Mouse (Mus musculus): Measurements from ENCODE around the gene Lca5.

Lca5 gene

GRCm38 (mm10) chr9:83386264-83386855, 54.6 kb downstream of the Lca5 start:
- no peak for DNase-seq

- DNase-seq, result no peak
Observed at GRCm38 (mm10) chr9:83385301-83385700, 55.6 kb downstream of the Lca5 start.

GRCm38 (mm10) chr9:83383235-83383634, 57.7 kb downstream of the Lca5 start:
- no peak for DNase-seq

GRCm38 (mm10) chr9:83382775-83383174, 58.2 kb downstream of the Lca5 start:
- DNase-seq, result peak in 1 of 2 experiments; percentile 17

GRCm38 (mm10) chr9:83381317-83381716, 59.6 kb downstream of the Lca5 start:
- peak in 1 of 2 experiments; percentile 17 for DNase-seq

- DNase-seq, result peak; percentile 17 to 54
Observed at GRCm38 (mm10) chr9:83379661-83380060, 61.3 kb downstream of the Lca5 start.

GRCm38 (mm10) chr9:83377132-83377531, 63.8 kb downstream of the Lca5 start:
- no peak for DNase-seq

- no peak for DNase-seq
Observed at GRCm38 (mm10) chr9:83375522-83376176, 65.3 kb downstream of the Lca5 start.

- no peak for DNase-seq
Observed at GRCm38 (mm10) chr9:83370907-83371306, 70.0 kb downstream of the Lca5 start.

- DNase-seq, result peak; percentile 21 to 56
Observed at GRCm38 (mm10) chr9:83368234-83368633, 72.7 kb downstream of the Lca5 start.

- no peak for DNase-seq
Observed at GRCm38 (mm10) chr9:83355802-83356201, 85.1 kb downstream of the Lca5 start.

GRCm38 (mm10) chr9:83353316-83353715, 87.6 kb downstream of the Lca5 start:
- no peak for DNase-seq

GRCm38 (mm10) chr9:83351171-83351570, 89.8 kb downstream of the Lca5 start:
- no peak for DNase-seq

GRCm38 (mm10) chr9:83350613-83351012, 90.3 kb downstream of the Lca5 start:
- peak in 1 of 2 experiments; percentile 40 for DNase-seq

- DNase-seq, result no peak
Observed at GRCm38 (mm10) chr9:83349905-83350304, 91.0 kb downstream of the Lca5 start.

- DNase-seq, result peak in 1 of 2 experiments; percentile 16
Observed at GRCm38 (mm10) chr9:83349504-83349903, 91.4 kb downstream of the Lca5 start.

- no peak for DNase-seq
Observed at GRCm38 (mm10) chr9:83347521-83347920, 93.4 kb downstream of the Lca5 start.

GRCm38 (mm10) chr9:83342491-83343370, 98.2 kb downstream of the Lca5 start:
- DNase-seq, result no peak
